Mouse (Mus musculus) T-helper 17 cell (primary cell): Measurements from ENCODE around the gene Tmem165.

Experiments used
- in situ Hi-C, 2 experiments: fragments of 300-600 bp; cut with MboI, MseI; formaldehyde crosslinking; loops; 1 replicate in 1 of 2; 2 replicates in 1 of 2; pipeline ENCODE4 v1.15.1; 2025; ENCODE audit warnings: high pct_unique_total_duplicates in 2 of 2

The Tmem165 gene

GRCm38 (mm10) chr5:76183750-76184261 lies at the start of gene Tmem165:
Tmem165 (plus strand) TSS chr5:76183880.
- in situ Hi-C loops: loop anchor here in 1 of 2 experiments (10.0 kb wide), 2 partner anchors 121 to 351 kb away; partner anchors contain the start of gene Clock

GRCm38 (mm10) chr5:76135644-76136043 lies 48.0 kb upstream of the Tmem165 start:
- in situ Hi-C loops: loop anchor here in 1 of 2 experiments (5.0 kb wide), 1 partner anchor 52 kb away; no protein-coding TSS in a partner anchor

GRCm38 (mm10) chr5:76136271-76136670 lies 47.4 kb upstream of the Tmem165 start:
- in situ Hi-C loops: loop anchor here in 1 of 2 experiments (5.0 kb wide), 1 partner anchor 51 kb away; no protein-coding TSS in a partner anchor

- in situ Hi-C loops: loop anchor here in 1 of 2 experiments (5.0 kb wide), 1 partner anchor 50 kb away; no protein-coding TSS in a partner anchor
Measured at GRCm38 (mm10) chr5:76137586-76137985, 46.1 kb upstream of the Tmem165 start.

GRCm38 (mm10) chr5:76138071-76138470 lies 45.6 kb upstream of the Tmem165 start:
- in situ Hi-C loops: loop anchor here in 1 of 2 experiments (5.0 kb wide), 1 partner anchor 49 kb away; no protein-coding TSS in a partner anchor

- in situ Hi-C loops: loop anchor here in 1 of 2 experiments (5.0 kb wide), 1 partner anchor 49 kb away; no protein-coding TSS in a partner anchor
Measured at GRCm38 (mm10) chr5:76138512-76138911, 45.2 kb upstream of the Tmem165 start.

DNA sequence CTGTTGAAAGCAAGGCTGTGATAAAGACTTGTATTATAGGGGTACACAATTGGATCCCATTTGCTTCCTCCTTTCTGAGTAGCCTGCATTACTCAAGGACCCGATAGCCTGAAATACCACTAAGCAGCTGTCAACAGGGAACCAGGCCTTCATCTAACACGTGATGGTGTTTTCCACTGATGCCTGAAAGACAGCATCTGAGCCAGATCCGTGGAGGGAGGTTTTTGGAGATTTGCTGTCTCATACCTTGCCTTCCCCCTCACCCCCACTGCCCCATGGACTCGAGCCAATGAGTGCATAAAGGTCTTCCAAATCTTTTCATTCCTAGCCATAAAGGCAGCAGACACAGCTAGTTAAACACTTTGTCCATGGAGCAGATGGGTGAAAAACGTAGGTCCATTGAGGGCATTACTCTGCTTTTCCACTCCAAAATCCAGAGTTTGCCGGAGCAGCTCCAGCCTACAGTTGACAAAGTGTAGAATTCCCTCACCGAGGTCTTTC lies 44.5 kb upstream of the Tmem165 start:
- in situ Hi-C loops: loop anchor here in 1 of 2 experiments (5.0 kb wide), 1 partner anchor 48 kb away; no protein-coding TSS in a partner anchor

DNA sequence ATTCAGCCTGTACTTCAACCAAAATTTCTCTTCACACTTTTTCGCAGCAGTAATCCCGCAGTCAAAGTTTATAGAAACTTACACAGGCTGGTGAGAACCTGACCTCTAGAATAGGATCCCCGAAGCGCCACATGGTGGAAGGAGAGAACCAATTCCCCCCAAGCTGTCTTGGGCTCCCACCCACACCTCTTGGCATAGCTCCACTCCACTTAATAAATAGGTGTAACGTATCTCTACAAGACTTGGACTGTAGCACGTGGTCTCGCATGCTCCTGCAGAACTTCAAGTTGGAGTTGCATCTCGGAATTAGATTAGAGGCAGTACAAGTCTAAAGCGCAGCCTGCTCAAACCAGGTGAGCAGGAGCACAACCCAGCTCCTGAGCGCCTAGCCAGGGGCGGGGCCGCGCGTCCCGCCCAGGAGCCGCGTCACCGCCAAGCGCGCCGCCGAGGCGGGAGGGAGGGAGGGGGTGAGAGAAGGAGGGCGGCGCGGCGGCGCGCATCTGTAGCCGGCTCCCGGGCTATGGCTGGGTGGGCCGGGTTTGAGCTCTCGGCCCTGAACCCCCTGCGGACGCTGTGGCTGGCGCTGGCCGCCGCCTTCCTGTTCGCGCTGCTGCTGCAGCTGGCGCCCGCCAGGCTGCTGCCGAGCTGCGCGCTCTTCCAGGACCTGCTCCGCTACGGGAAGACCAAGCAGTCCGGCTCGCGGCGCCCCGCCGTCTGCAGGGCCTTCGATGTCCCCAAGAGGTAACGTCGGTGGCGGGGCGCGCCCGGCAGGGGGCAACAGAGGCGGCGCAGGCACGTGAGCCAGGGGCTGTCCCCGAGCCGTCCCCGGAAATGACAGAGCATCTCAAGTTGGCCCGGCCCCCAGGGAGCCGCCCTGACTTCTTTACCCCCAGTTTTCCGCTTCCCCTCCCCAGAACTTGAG lies 43.6 kb upstream of the Tmem165 start, which contains the start of gene Srd5a3:
Gene Srd5a3 (plus strand): TSS at position 464 of the 922 bp plus-strand sequence.
- in situ Hi-C loops: loop anchor here in 1 of 2 experiments (5.0 kb wide), 1 partner anchor 47 kb away; no protein-coding TSS in a partner anchor

GRCm38 (mm10) chr5:76140730-76141066 lies 43.0 kb upstream of the Tmem165 start:
- in situ Hi-C loops: no loop called here

GRCm38 (mm10) chr5:76143356-76143755 lies 40.3 kb upstream of the Tmem165 start:
- in situ Hi-C loops: no loop called here

DNA sequence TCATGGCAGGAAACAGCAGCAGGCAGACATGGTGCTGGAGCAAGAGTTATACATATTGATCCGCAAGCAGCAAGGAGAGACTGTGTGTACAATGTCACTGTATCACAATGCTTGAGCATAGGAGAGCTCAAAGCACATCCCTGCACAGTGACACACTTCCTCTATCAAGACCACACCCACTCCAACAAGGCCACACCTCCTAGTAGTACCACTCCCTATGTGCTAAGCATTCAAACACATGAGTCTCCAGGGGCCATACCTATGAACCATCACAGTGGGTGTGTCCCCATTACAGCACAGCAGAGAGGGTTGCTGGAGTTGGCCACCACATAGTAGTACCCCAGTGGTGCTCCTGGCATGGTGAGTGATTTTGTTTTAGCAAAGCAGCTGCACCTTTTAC lies 37.3 kb upstream of the Tmem165 start:
- in situ Hi-C loops: no loop called here

DNA sequence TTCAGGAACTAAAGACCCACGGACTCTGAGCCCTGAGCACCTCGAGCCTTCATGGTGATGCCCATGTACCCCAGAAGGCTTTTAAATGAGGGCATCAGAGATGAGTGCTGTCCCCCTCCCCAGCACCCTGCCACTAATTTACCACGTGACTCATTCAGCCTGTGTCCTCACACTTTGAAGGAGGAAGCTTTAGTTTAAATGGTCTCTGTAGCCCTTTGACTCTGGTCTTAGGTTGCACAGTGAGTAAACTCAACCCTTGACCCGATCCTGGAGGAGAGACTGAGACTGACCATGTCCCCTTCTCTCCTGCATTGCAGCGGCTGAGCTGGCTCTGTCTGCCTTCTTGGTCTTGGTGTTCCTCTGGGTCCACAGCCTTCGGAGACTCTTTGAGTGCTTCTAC lies 34.2 kb upstream of the Tmem165 start:
- in situ Hi-C loops: no loop called here

DNA sequence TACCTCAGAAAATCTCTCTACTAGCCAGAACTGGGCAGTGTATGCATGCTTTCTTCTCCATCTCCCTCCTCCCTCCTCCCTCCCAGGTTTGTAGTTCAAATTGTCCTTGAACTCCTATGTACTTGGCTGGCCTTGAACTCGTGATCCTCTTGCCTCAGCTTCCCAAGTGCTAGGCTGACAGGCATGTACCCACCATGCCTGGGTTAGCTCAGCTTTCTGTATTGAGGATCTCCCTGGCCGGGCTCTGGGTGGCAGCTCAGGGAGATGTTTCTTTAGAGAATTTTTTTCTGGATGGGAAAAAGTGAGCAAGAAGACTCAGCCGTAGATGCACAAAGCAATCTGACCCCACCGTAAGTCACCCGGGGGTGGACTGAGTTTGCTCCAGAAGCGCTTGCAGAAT lies 30.7 kb upstream of the Tmem165 start:
- in situ Hi-C loops: no loop called here

DNA sequence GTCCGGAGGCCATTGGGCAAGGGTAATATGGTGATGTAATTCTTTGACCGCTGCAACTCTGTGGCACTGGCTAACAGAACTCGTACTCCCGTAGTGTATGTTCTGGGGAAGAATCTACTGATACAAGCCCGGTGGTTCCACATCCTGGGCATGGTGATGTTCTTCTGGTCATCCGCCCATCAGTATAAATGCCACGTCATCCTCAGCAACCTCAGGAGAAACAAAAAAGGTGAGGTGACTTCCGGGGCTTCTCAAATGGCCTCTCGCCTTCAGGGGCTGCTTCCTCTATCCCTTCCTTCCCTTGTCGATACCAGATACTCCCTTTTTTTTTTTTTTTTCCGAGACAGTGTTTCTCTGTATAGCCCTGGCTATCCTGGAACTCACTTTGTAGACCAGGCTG lies 30.2 kb upstream of the Tmem165 start:
- in situ Hi-C loops: no loop called here

DNA sequence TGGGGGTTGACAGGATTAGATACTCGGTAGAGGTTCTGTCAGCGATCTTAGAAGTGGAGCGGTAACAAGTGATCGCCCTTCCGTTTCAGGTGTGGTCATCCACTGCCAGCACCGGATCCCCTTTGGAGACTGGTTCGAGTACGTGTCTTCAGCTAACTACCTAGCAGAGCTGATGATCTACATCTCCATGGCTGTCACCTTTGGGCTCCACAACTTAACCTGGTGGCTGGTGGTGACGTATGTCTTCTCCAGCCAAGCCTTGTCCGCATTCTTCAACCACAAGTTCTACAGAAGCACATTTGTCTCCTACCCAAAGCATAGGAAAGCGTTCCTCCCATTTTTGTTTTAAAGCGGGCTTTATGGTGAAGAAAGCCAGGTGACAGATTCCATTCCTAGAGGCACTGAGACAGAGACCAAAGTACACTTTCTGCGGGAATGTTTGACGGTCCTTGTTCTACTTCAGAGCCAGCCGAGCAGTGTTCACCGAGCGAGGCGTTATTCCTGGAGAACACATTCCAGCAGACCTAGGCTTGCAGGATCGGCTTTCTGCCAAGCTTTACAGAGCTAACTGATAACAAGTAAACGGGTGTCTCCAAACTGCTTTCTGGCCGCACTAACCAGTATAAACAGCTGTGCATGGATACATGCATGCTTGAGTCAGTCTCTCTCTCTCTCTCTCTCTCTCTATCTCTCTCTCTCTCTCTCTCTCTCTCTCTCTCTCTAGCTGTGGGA lies 29.1 kb upstream of the Tmem165 start:
- in situ Hi-C loops: no loop called here

GRCm38 (mm10) chr5:76159555-76159954 lies 24.1 kb upstream of the Tmem165 start:
- in situ Hi-C loops: no loop called here

DNA sequence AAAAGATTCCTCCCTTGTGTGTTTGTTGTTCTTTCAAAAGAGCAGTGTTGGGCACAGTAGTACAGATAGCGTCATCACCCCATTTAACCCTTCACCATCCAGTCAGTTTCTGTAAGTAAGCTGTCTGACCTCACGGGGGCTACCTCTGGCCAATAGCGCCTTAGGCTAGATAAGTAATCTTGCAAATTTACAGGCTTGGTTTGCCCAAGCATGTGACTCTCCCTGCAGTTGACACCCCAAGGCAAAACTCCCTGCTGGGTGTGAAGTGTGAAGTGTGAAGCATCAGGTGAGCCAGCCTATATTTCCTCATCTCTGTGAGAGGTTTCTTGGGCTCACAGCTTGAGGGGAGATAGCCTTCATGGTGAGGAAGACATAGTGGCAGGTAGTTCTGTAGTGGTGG lies 23.6 kb upstream of the Tmem165 start:
- in situ Hi-C loops: no loop called here

- in situ Hi-C loops: no loop called here
Measured at GRCm38 (mm10) chr5:76161491-76161890, 22.2 kb upstream of the Tmem165 start.

DNA sequence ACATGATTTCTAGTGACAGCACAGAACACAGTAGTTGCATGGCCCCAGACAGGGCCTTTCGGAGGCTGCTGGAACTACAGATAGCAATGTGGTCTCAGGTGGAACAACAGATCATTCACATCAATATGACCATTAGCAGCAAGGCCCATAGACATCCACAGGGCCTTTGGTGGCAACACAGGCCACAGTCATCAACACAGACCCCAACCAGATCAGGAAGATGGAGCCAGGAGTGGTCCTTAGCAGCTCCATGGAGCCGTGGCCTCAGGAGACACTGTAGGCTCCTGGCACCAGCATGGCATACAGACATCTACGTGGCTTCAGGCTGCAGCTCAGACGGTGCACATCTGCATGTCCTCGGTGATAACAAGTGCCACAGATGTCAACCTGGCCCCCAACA lies 20.8 kb upstream of the Tmem165 start:
- in situ Hi-C loops: no loop called here

DNA sequence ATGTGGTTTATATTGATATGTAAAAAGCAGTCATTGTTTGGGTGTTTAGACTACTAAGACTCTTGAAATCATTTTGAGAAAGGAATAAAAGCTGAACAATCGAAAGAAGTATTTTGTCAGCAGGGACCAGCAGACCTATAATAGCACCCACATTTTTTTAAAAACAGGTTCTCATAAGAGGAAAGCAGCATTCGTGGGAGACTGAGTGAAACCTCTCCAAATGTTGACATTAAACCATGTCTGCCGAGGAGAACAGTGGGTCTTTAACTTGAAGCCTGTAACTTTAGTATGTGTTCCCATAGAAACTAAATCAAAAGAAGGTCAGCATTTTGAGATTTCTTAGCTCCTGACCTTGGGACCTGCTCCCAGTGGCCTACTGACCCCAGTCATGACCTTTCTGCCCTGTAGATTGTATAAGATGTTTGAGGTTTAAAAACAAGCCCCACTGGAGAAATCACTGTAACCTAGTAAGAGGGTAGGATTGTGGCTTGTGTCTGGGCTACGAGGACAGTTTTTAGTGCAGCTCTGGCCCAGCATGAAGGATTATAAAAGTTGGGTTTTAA lies 19.8 kb upstream of the Tmem165 start:
- in situ Hi-C loops: no loop called here

DNA sequence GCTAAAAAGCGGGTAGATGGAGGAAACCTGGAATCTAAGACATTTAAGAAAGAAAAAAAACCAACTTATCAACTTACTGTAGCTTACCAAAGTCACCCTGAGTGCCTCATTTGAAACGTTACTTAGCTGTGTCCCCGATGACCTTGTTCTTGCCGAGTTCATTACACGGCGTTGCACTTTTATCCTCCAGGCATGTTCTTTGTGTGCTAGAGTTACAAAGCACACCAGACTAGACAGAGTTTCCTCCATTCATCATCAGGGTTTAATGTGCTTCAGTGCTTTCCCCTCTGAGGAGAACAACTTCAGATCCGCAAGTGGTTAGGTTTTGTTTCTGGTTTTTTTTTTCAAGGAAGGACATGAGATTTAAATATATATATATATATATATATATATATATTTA lies 18.9 kb upstream of the Tmem165 start:
- in situ Hi-C loops: no loop called here
